Mouse (Mus musculus) heart, adult 2 months (tissue): ENCODE results near the gene Sp1.

Experiments
- CTCF ChIP-seq: fragments of 200-600 bp; IDR thresholded peaks from 2 replicates; pipeline ENCODE4 v1.8.1; 2022; ENCODE audit warnings: antibody characterized with exemption, mild to moderate bottlenecking, moderate library complexity
- POLR2A ChIP-seq: fragments of 200-500 bp; IDR thresholded peaks from 2 replicates; pipeline ENCODE4 v1.6.1; 2011; ENCODE audit warnings: mild to moderate bottlenecking, low read depth, low read length, control low read depth; ENCODE audit not compliant: insufficient read depth

DNA sequence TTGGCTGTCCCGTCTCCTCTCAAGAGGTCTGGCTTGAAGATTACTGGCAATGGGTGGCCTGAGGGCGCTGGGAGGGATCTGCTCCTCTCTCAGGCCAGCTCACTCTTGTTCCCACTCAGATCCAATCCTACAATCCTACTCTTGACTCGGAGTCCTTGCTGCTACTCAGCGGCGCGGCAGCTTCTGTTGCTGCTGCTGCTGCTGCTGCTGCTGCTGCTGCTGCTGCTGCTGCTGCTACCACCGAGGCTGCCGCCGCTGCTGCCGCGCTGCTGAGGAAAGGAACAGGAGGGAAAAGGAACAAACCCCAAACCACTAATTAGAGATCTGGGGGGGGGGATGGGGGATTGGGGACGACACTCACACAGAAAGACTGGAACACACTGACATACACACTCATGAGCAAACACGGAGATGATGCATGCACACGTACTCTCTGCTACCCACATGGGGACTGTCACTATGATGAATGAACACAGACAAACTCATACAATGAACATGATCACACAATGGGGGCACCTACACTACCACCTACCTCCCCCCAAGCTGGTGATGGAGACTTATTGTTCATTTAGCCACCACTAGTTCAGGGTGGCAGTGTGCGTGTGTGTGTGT is 39.1 kb upstream of the Sp1 start, which contains the start of gene Sp7:
- TF ChIP-seq POLR2A (no peak), CTCF (no peak)
